ENCODE assay signal across 8 mouse cellular contexts in the genomic region with DNA sequence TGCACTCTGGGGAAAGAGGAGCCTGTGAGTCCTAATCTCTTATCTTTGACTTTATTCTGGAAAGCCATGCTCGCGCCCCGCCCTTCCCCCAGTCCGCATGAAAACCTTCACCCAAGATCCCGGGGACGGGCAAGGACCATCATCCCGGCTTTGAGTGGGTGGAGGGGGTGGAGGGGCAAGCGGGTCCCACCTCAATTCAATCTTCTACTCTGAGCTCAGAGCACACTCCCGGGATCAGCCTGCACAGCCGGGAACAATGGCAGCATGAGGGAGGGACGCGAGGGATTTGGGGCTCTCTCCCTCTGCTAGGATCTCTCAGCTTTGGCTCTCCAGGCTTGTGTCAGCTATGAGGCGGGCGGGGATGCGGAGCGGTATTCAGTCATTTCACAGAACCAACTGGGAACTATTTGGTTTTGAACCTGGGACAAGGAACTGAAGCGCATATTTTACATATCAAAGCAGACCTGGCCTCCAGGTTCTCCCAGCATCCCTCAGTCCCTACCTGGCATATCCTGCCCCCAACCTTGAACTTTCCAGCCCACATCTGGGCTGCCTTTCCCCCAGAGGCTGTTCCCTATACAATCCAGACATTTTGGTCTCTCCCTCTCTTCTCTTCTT.
A peak's percentile ranks its signal among the peaks of the same experiment; 100 is the strongest.
DNase-seq lines count a peak whose midpoint lies in the region; ATAC-seq and TF ChIP-seq lines count a peak whose summit lies in the region.

No protein-coding gene starts in this region.

- no peaks in the 10 kb centered on the region for H3K9me3 ChIP-seq in heart, embryonic 11.5 days (replicated peaks; ENCODE audit: control insufficient read depth, low read length)
- no peaks in the 10 kb centered on the region for H3K9me3 ChIP-seq in forebrain, postnatal 0 days (ENCODE audit: low read length)
- no peaks in the 10 kb centered on the region for H3K9me3 ChIP-seq in midbrain, embryonic 12.5 days

- no peak for ATAC-seq in heart, embryonic 11.5 days (replicated peaks; ENCODE audit: insufficient number of reproducible peaks, low FRiP score, low TSS enrichment)
- peak; percentile 76 for ATAC-seq in forebrain, postnatal 0 days
- ATAC-seq in midbrain, embryonic 12.5 days (ENCODE audit: low FRiP score, low read depth): no peak

- DNase-seq in heart, postnatal 10 days: no peak
- peak; percentile 64 for DNase-seq in R1 (ENCODE audit: low read depth, low spot score)
- peak; percentile 61 for DNase-seq in forebrain, postnatal 0 days
- no peak for DNase-seq in urinary bladder, postnatal 14 days (ENCODE audit: low spot score)
- no peak for DNase-seq in left cerebral cortex, postnatal 14 days (ENCODE audit: low spot score in 2 of 2)
- DNase-seq in urinary bladder, postnatal 25 days (ENCODE audit: low spot score): no peak

- H3K9ac ChIP-seq in heart, embryonic 11.5 days (ENCODE audit: low read depth, low read length): no peak overlapping the region
- peak overlapping the region; percentile 53 for H3K9ac ChIP-seq in forebrain, postnatal 0 days
- no peak overlapping the region for H3K9ac ChIP-seq in midbrain, embryonic 12.5 days (replicated peaks)

- 2% methylated on average over 17 of the region's 17 CpGs for WGBS in heart, embryonic 11.5 days (ENCODE audit: insufficient replicate concordance)
- 2% methylated on average over 17 of the region's 17 CpGs for WGBS in forebrain, postnatal 0 days
- 4% methylated on average over 17 of the region's 17 CpGs for WGBS in midbrain, embryonic 12.5 days

- no peak overlapping the region for H3K27ac ChIP-seq in heart, embryonic 11.5 days (ENCODE audit: low read depth, low read length)
- no peak overlapping the region for H3K27ac ChIP-seq in forebrain, postnatal 0 days (ENCODE audit: low read depth, low read length)
- no peak overlapping the region for H3K27ac ChIP-seq in midbrain, embryonic 12.5 days (replicated peaks)

- H3K4me1 ChIP-seq in heart, embryonic 11.5 days (ENCODE audit: control insufficient read depth, insufficient read depth, low read length): no peaks in the 10 kb centered on the region
- H3K4me1 ChIP-seq in forebrain, postnatal 0 days (ENCODE audit: insufficient read depth): no peaks in the 10 kb centered on the region
- peaks cover 7% of the 10 kb centered on the region; the same call in 1 of the 2 replicates for H3K4me1 ChIP-seq in midbrain, embryonic 12.5 days

- H3K4me2 ChIP-seq in heart, embryonic 11.5 days: peak overlapping the region; percentile 56
- H3K4me2 ChIP-seq in forebrain, postnatal 0 days (ENCODE audit: low read depth): peak overlapping the region; percentile 55
- peak overlapping the region; percentile 51 for H3K4me2 ChIP-seq in midbrain, embryonic 12.5 days (replicated peaks)

- TF ChIP-seq CTCF in forebrain, postnatal 0 days (IDR thresholded peaks at IDR 0.05; ENCODE audit: low read depth): no peak

- 0 out of 2 replicates have a peak overlapping the region, but pooled peaks have one; percentile 19 for H3K4me3 ChIP-seq in heart, embryonic 11.5 days (ENCODE audit: low read depth, low read length)
- peak overlapping the region; percentile 31 for H3K4me3 ChIP-seq in forebrain, postnatal 0 days (ENCODE audit: low read depth, low read length)
- peak overlapping the region; percentile 28 for H3K4me3 ChIP-seq in midbrain, embryonic 12.5 days

- H3K36me3 ChIP-seq in heart, embryonic 11.5 days (ENCODE audit: control insufficient read depth, insufficient read depth, low read length): no peaks in the 10 kb centered on the region
- no peaks in the 10 kb centered on the region for H3K36me3 ChIP-seq in forebrain, postnatal 0 days (ENCODE audit: insufficient read depth)
- no peaks in the 10 kb centered on the region for H3K36me3 ChIP-seq in midbrain, embryonic 12.5 days

- peaks cover 6% of the 10 kb centered on the region; the same call in 1 of the 2 replicates for H3K27me3 ChIP-seq in heart, embryonic 11.5 days (ENCODE audit: control insufficient read depth, insufficient read depth, low read length)
- no peaks in the 10 kb centered on the region for H3K27me3 ChIP-seq in forebrain, postnatal 0 days (ENCODE audit: insufficient read depth, low read length)
- H3K27me3 ChIP-seq in midbrain, embryonic 12.5 days: peaks cover 19% of the 10 kb centered on the region; the same call in 1 of the 2 replicates

- intact Hi-C loops in heart, postnatal 10 days (cut with DNase I): no loop called here
- intact Hi-C loops in left cerebral cortex, postnatal 14 days (cut with DNase I): no loop called here

Comparison
In these comparisons a context has a peak if more than half of its experiments do, and no peak if none do; other contexts are left out.
1. DNase-seq: peak in R1 (single experiment) and forebrain, postnatal 0 days (single experiment); none in heart, postnatal 10 days (0 of 2), urinary bladder, postnatal 14 days (single experiment), left cerebral cortex, postnatal 14 days (0 of 2) and urinary bladder, postnatal 25 days (single experiment).
2. Peak in every context shown above with its lines, with median percentiles within 50 percentile points of each other: H3K4me2 ChIP-seq and H3K4me3 ChIP-seq.